In the genomic region with DNA sequence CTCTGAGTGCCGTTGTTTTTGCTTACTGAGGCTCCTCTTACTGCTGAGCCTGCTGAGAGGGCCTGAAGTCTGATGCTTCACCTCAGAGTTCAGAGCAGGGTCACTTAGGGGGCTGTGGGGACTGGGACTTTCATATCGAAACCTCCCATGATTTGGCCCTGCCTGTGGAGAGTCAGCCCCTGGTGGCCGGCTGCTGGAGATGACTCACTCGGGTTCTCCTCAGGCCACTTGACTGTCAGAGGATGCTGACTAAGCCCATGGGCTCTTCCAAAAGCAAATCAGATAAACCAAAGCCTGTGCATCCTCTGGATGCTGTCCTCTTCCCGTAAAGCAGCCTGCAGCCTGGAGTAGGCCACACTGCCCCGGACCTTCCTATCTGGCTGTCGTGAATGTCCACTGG, we compare ENCODE assay signal across 8 mouse cellular contexts. TPM values are rescaled to one million over a fixed set of nuclear protein-coding genes. Genes with fewer than 3 reads are reported as not detected.
DNase-seq lines count a peak whose midpoint lies in the region; ATAC-seq and TF ChIP-seq lines count a peak whose summit lies in the region.
"Had no signal": no experiment of that assay in that cellular context is flagged by ENCODE, and none has a peak within 500 bp of the region (broad histone marks: within the 10 kb centered on the region; RNA-seq: fewer than 3 reads in every experiment).

No protein-coding gene starts in this region.

- no peaks in the 10 kb centered on the region for H3K36me3 ChIP-seq in lung, embryonic 15.5 days
- H3K36me3 ChIP-seq in myocyte (ENCODE audit: control insufficient read depth, insufficient read depth), result peaks cover 21% of the 10 kb centered on the region
- H3K36me3 ChIP-seq in forebrain, embryonic 12.5 days (replicated peaks), result no peaks in the 10 kb centered on the region
- H3K36me3 ChIP-seq: hindbrain, embryonic 15.5 days had no signal

- H3K79me2 ChIP-seq in myocyte (ENCODE audit: control insufficient read depth, insufficient read depth), result no peaks in the 10 kb centered on the region

- H3K4me1 ChIP-seq in lung, embryonic 15.5 days, result peaks cover 39% of the 10 kb centered on the region
- H3K4me1 ChIP-seq in forebrain, embryonic 12.5 days, result 0 out of 2 replicates have a peak, but pooled peaks cover 2% of the 10 kb centered on the region

- no peaks in the 10 kb centered on the region for H3K9me3 ChIP-seq in lung, embryonic 15.5 days
- no peaks in the 10 kb centered on the region for H3K9me3 ChIP-seq in forebrain, embryonic 12.5 days
- H3K9me3 ChIP-seq: hindbrain, embryonic 15.5 days had no signal

- DNase-seq in lung, adult 18-20 months, result no peak
- peak; percentile 76 for DNase-seq in adrenal gland, postnatal 14 days
- DNase-seq in heart, adult 8-10 months (ENCODE audit: low spot score), result peak; percentile 55
- DNase-seq in thymus, adult 18-20 months, result no peak

- no peak for ATAC-seq in lung, embryonic 15.5 days (ENCODE audit: borderline replicate concordance, extremely low read depth, low FRiP score, low TSS enrichment)
- ATAC-seq in forebrain, embryonic 12.5 days (ENCODE audit: low FRiP score), result no peak

- no peak for TF ChIP-seq POLR2A in myocyte (IDR thresholded peaks at IDR 0.05; ENCODE audit: insufficient read length, low read depth)

- no peak overlapping the region for H3K9ac ChIP-seq in lung, embryonic 15.5 days
- H3K9ac ChIP-seq in forebrain, embryonic 12.5 days, result no peak overlapping the region
- H3K9ac ChIP-seq: hindbrain, embryonic 15.5 days had no signal

- H3K4me2 ChIP-seq in lung, embryonic 15.5 days, result no peak overlapping the region
- peak overlapping the region; percentile 69 for H3K4me2 ChIP-seq in myocyte (ENCODE audit: low read depth)
- no peak overlapping the region for H3K4me2 ChIP-seq in forebrain, embryonic 12.5 days
- H3K4me2 ChIP-seq: hindbrain, embryonic 15.5 days had no signal

- no peak overlapping the region for H3ac ChIP-seq in myocyte (ENCODE audit: control insufficient read depth, insufficient read length)

- 35% methylated on average over 7 of the region's 7 CpGs for WGBS in lung, embryonic 15.5 days
- 78% methylated on average over 7 of the region's 7 CpGs for WGBS in forebrain, embryonic 12.5 days

- no peak overlapping the region for H3K4me3 ChIP-seq in lung, embryonic 15.5 days
- no peak overlapping the region for H3K4me3 ChIP-seq in myocyte
- H3K4me3 ChIP-seq in forebrain, embryonic 12.5 days (replicated peaks), result no peak overlapping the region
- H3K4me3 ChIP-seq: hindbrain, embryonic 15.5 days had no signal

- peak overlapping the region; percentile 62 for H3K27ac ChIP-seq in lung, embryonic 15.5 days
- no peak overlapping the region for H3K27ac ChIP-seq in forebrain, embryonic 12.5 days
- H3K27ac ChIP-seq: hindbrain, embryonic 15.5 days had no signal

- no peaks in the 10 kb centered on the region for H3K27me3 ChIP-seq in lung, embryonic 15.5 days
- no peaks in the 10 kb centered on the region for H3K27me3 ChIP-seq in myocyte (ENCODE audit: control insufficient read depth, insufficient read depth, insufficient read length)
- no peaks in the 10 kb centered on the region for H3K27me3 ChIP-seq in forebrain, embryonic 12.5 days
- H3K27me3 ChIP-seq: hindbrain, embryonic 15.5 days had no signal

TF ChIP-seq in myocyte, 11 proteins besides CTCF, POLR2A, EP300 and RAD21:
- TF ChIP-seq MYOD1 (IDR thresholded peaks at IDR 0.05; ENCODE audit: control insufficient read depth in 1 of 3, insufficient read length in 2 of 3, low read depth in 2 of 3) (peak in 2 of 3 experiments; percentile 12 to 31), TCF12 (IDR thresholded peaks at IDR 0.05; ENCODE audit: insufficient read depth, poor library complexity, severe bottlenecking) (no peak)

RNA-seq across cellular contexts. Expression of gene Htra1, which starts 32.6 kb away (rescaled TPM):
- polyA plus RNA-seq in lung, embryonic 15.5 days (2015; fragmentation: Nextera tagmentation; extraction: Ambion mirVana), result 58.0 and 59.7 TPM in 2 replicates
- total RNA-seq in adrenal gland, postnatal 14 days (2021), result 77.0 and 81.6 TPM in 2 replicates
- 100 to 1,000 TPM in 3 of 4 experiments, 10 to 100 TPM in 1; 96.9 to 118 (median 112) TPM for total RNA-seq in heart, adult 8-10 months (2022)
- polyA plus RNA-seq in myocyte (2012; fragmentation: generic; extraction: Trizol), result 176 TPM
- 3.1 and 5.9 TPM in 2 replicates for polyA plus RNA-seq in forebrain, embryonic 12.5 days (2016; fragmentation: Nextera tagmentation; extraction: Ambion mirVana)

Comparison
In these comparisons a context has a peak if more than half of its experiments do, and no peak if none do; other contexts are left out.
1. DNase-seq: peak in adrenal gland, postnatal 14 days (single experiment) and heart, adult 8-10 months (single experiment); none in lung, adult 18-20 months (0 of 2) and thymus, adult 18-20 months (0 of 2).